Mouse (Mus musculus) stomach, postnatal 0 days (tissue): ENCODE results near the gene Lrmda.

Experiments
- CTCF ChIP-seq: IDR thresholded peaks from 2 replicates; pipeline ENCODE4 v1.5.1; 2016; ENCODE audit warnings: antibody characterized with exemption, low read depth, mild to moderate bottlenecking, moderate library complexity
- EP300 ChIP-seq: optimal IDR thresholded peaks from 2 replicates; pipeline ENCODE3; 2016; ENCODE audit warnings: antibody characterized with exemption

DNA sequence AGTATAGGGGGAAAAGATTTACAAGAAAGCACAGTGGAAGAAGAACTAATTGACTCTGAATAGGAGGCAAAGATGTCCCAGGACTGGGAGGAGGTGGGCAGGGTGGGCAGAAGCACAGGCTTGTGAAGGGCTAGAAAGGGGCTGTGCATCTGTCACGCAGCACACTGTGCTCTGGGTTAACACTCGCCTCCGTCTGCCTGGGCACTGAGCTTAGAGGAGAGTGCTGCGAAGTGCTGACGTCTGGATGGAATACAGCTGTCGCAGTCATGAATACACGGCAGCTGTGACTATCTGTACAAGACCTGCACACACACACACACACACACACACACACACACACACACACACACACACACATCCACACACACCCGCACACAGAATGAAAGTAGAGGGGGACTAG is 73.6 kb downstream of the Lrmda start:
- TF ChIP-seq CTCF (no peak), EP300 (no peak)
